In genomic region chr9:83834748-83835313, GRCm38 (mm10) we compare ENCODE assay signal across 8 mouse cellular contexts. TPM values are rescaled to one million over a fixed set of nuclear protein-coding genes. Genes with fewer than 3 reads are reported as not detected.
DNase-seq lines count a peak whose midpoint lies in the region; ATAC-seq lines count a peak whose summit lies in the region.

No protein-coding gene starts in this region.

- H3K36me3 ChIP-seq in heart, embryonic 16.5 days (ENCODE audit: control insufficient read depth, insufficient read depth), result no peaks in the 10 kb centered on the region
- H3K36me3 ChIP-seq in hindbrain, embryonic 14.5 days (replicated peaks; ENCODE audit: control insufficient read depth, insufficient read depth), result no peaks in the 10 kb centered on the region
- H3K36me3 ChIP-seq in midbrain, embryonic 15.5 days (replicated peaks), result no peaks in the 10 kb centered on the region

- no peaks in the 10 kb centered on the region for H3K27me3 ChIP-seq in heart, embryonic 16.5 days (ENCODE audit: control insufficient read depth, insufficient read depth, low read length)
- no peaks in the 10 kb centered on the region for H3K27me3 ChIP-seq in hindbrain, embryonic 14.5 days (ENCODE audit: control insufficient read depth, insufficient read depth, low read length)
- H3K27me3 ChIP-seq in midbrain, embryonic 15.5 days (replicated peaks), result no peaks in the 10 kb centered on the region

- ATAC-seq in heart, embryonic 16.5 days (replicated peaks; ENCODE audit: extremely low read depth, insufficient read depth, low FRiP score), result peak; percentile 60
- ATAC-seq in hindbrain, embryonic 14.5 days (ENCODE audit: low FRiP score), result no peak
- no peak; the same call in 1 of the 2 replicates for ATAC-seq in midbrain, embryonic 15.5 days (replicated peaks)

- H3K4me3 ChIP-seq in heart, embryonic 16.5 days (ENCODE audit: low read length), result peak overlapping the region; percentile 93
- peak overlapping the region; percentile 83 for H3K4me3 ChIP-seq in brown adipose tissue, adult 24 weeks (ENCODE audit: insufficient read depth, low read depth, low read length)
- peak overlapping the region; percentile 59 for H3K4me3 ChIP-seq in hindbrain, embryonic 14.5 days (replicated peaks; ENCODE audit: low read length)
- peak overlapping the region; percentile 76 for H3K4me3 ChIP-seq in midbrain, embryonic 15.5 days

- intact Hi-C loops in heart, postnatal 36 days (cut with DNase I), result loop anchor here (5.0 to 10.0 kb wide), 2 partner anchors 87 to 390 kb away; partner anchors contain the start of gene Lca5

- peaks cover 12% of the 10 kb centered on the region for H3K4me1 ChIP-seq in heart, embryonic 16.5 days (ENCODE audit: control insufficient read depth, insufficient read depth, low read length)
- no peaks in the 10 kb centered on the region for H3K4me1 ChIP-seq in brown adipose tissue, adult 24 weeks (ENCODE audit: control insufficient read depth, insufficient read depth, insufficient read length, low read length)
- peaks cover 6% of the 10 kb centered on the region for H3K4me1 ChIP-seq in hindbrain, embryonic 14.5 days (replicated peaks; ENCODE audit: control insufficient read depth, insufficient read depth, low read length)
- peaks cover 8% of the 10 kb centered on the region for H3K4me1 ChIP-seq in midbrain, embryonic 15.5 days

- H3K9me3 ChIP-seq in heart, embryonic 16.5 days (replicated peaks; ENCODE audit: control insufficient read depth, low read length), result no peaks in the 10 kb centered on the region
- H3K9me3 ChIP-seq in hindbrain, embryonic 14.5 days (ENCODE audit: control insufficient read depth, low read length), result no peaks in the 10 kb centered on the region
- H3K9me3 ChIP-seq in midbrain, embryonic 15.5 days, result no peaks in the 10 kb centered on the region

- no peak for DNase-seq in heart, postnatal 36 days
- DNase-seq in hindbrain, embryonic 14.5 days (ENCODE audit: low spot score), result no peak
- DNase-seq in MN1 (ENCODE audit: low spot score), result no peak
- no peak for DNase-seq in thymus, postnatal 36 days
- DNase-seq in layer of hippocampus, adult 9-11 months, result no peak

- 1% methylated on average over 27 of the region's 27 CpGs for WGBS in heart, embryonic 16.5 days
- WGBS in hindbrain, embryonic 14.5 days, result 3% methylated on average over 26 of the region's 27 CpGs
- 1% methylated on average over 27 of the region's 27 CpGs for WGBS in midbrain, embryonic 15.5 days

- H3K4me2 ChIP-seq in heart, embryonic 16.5 days (ENCODE audit: low read depth, low read length), result peak overlapping the region; percentile 89
- H3K4me2 ChIP-seq in hindbrain, embryonic 14.5 days (replicated peaks), result peak overlapping the region; percentile 76
- peak overlapping the region; percentile 98 for H3K4me2 ChIP-seq in midbrain, embryonic 15.5 days

- H3K27ac ChIP-seq in heart, embryonic 16.5 days (ENCODE audit: low read length), result peak overlapping the region; percentile 42
- no peak overlapping the region for H3K27ac ChIP-seq in brown adipose tissue, adult 24 weeks (replicated peaks; ENCODE audit: low read depth, low read length)
- H3K27ac ChIP-seq in hindbrain, embryonic 14.5 days, result no peak overlapping the region
- H3K27ac ChIP-seq in midbrain, embryonic 15.5 days, result no peak overlapping the region

- H3K9ac ChIP-seq in heart, embryonic 16.5 days (ENCODE audit: low read length), result peak overlapping the region; percentile 84
- peak overlapping the region; percentile 54; the same call in 1 of the 2 replicates for H3K9ac ChIP-seq in hindbrain, embryonic 14.5 days
- peak overlapping the region; percentile 90 for H3K9ac ChIP-seq in midbrain, embryonic 15.5 days

RNA-seq across cellular contexts. Expression of gene Ttk, which starts 0.3 kb away (rescaled TPM):
- 15.8 and 19.9 TPM in 2 replicates for polyA plus RNA-seq in heart, embryonic 16.5 days (2015; fragmentation: Nextera tagmentation; extraction: Ambion mirVana)
- under 1 TPM; 0.38 to 0.64 TPM for total RNA-seq in heart, postnatal 36 days (2021)
- 0.46 TPM in 1 of 2 replicates, not detected in the other for polyA plus RNA-seq in brown adipose tissue, adult 24 weeks (2012; ENCODE audit: insufficient read depth, insufficient read length, missing spikeins)
- 4.6 and 5.6 TPM in 2 replicates for polyA plus RNA-seq in hindbrain, embryonic 14.5 days (2014; fragmentation: Nextera tagmentation; extraction: Ambion mirVana)
- 4.8 and 6.2 TPM in 2 replicates for polyA plus RNA-seq in midbrain, embryonic 15.5 days (2015; fragmentation: Nextera tagmentation; extraction: Ambion mirVana)

RNA-seq across cellular contexts. Expression of gene Elovl4, which starts 28.8 kb away (rescaled TPM):
- polyA plus RNA-seq in heart, embryonic 16.5 days (2015; fragmentation: Nextera tagmentation; extraction: Ambion mirVana), result 1.6 and 1.9 TPM in 2 replicates
- under 1 TPM; 0.11 to 0.14 TPM for total RNA-seq in heart, postnatal 36 days (2021)
- 1.4 and 2.5 TPM in 2 replicates for polyA plus RNA-seq in brown adipose tissue, adult 24 weeks (2012; ENCODE audit: insufficient read depth, insufficient read length, missing spikeins)
- polyA plus RNA-seq in hindbrain, embryonic 14.5 days (2014; fragmentation: Nextera tagmentation; extraction: Ambion mirVana), result 112 and 142 TPM in 2 replicates
- polyA plus RNA-seq in midbrain, embryonic 15.5 days (2015; fragmentation: Nextera tagmentation; extraction: Ambion mirVana), result 95.0 and 103 TPM in 2 replicates

Comparison
In these comparisons a context has a peak if more than half of its experiments do, and no peak if none do; other contexts are left out.
1. RNA of gene Elovl4, which starts 28.8 kb away (polyA plus RNA-seq): 112 to 142 TPM in hindbrain, embryonic 14.5 days and 95.0 to 103 TPM in midbrain, embryonic 15.5 days; 1.4 to 2.5 TPM in brown adipose tissue, adult 24 weeks and 1.6 to 1.9 TPM in heart, embryonic 16.5 days; every median in the first group is over 10 times any median in the second.
2. Peak in every context shown above with its lines, with median percentiles within 50 percentile points of each other: H3K4me2 ChIP-seq, H3K4me3 ChIP-seq and H3K9ac ChIP-seq.